Mouse (Mus musculus) adrenal gland, postnatal 14 days (tissue): ENCODE data around the gene Tff1. TPM values are rescaled to one million over a fixed set of nuclear protein-coding genes. Genes with fewer than 3 reads are reported as not detected.

Source experiments
- DNase-seq: peaks from one replicate; pipeline ENCODE4 v3.0.0; 2021; ENCODE audit warnings: mixed read lengths
- total RNA-seq: library from RNA; stranded (reverse); gene quantifications from 2 replicates; pipeline ENCODE4 v1.2.3, GENCODE M21; 2021

The Tff1 gene
- total RNA-seq, 1 experiment from 2014 or later: not detected

DNA sequence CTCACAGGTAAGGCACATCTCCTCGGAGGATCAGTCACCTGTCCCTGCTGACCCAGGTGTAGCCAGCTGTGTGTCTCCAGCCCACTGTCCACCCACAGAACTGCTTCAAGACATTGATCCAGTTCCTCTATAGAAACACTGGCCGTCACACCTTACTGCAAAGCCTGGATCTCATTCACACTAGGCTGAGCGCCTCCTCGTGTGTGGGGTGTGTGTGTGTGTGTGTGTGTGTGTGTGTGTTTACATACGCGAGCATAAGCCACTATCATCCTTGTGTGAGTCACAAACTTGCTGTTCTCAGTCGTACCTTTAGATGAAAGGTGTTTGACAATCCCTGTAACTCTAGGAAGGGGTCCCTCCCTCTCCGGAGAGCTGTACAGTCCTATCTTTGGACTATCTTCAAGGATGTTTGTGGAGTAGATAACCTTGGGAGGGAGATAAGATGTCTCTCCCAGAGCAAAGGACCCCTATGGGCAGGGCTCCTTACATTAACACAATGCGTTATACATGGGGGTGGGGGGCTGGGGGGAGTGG is 12.0 kb downstream of the Tff1 start:
- DNase-seq: no peak

DNA sequence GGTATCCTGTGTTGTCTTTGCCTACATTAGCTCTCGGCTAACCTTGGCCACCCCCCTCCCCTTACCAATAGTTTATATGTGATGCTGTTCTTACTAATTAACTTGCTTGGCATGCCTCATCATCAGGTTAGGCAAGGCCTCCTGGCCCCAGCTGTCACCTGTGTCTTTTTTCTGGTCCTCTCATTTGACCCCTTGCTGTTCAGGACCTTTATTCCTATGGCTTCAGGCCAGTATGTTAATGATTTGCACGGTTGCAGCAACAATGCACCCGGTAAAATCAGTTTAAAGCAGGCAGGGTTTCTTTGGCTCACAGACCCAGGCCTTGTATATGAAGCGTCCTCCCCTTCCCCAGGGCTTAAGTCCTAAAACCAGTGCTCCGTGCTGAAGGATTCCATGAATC is 12.6 kb downstream of the Tff1 start:
- no peak for DNase-seq

DNA sequence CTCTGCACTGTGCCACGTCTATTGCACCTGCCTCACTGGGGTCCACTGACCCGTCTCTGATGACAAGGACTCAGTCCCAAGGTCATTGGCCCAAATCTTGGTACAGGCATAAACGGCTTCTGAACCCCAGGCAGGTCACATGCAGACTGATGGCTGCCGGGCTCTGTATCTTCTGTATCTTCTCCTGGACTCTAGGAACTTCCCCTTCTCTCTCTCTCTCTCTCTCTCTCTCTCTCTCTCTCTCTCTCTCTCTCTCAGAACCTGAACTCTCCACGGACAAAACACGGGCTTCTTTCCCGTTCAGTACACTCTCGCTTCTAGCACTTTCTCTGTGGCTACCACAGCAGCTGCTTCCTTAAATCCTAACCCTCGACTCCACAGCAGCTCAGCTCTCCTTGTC is 19.1 kb downstream of the Tff1 start:
- DNase-seq: no peak

DNA sequence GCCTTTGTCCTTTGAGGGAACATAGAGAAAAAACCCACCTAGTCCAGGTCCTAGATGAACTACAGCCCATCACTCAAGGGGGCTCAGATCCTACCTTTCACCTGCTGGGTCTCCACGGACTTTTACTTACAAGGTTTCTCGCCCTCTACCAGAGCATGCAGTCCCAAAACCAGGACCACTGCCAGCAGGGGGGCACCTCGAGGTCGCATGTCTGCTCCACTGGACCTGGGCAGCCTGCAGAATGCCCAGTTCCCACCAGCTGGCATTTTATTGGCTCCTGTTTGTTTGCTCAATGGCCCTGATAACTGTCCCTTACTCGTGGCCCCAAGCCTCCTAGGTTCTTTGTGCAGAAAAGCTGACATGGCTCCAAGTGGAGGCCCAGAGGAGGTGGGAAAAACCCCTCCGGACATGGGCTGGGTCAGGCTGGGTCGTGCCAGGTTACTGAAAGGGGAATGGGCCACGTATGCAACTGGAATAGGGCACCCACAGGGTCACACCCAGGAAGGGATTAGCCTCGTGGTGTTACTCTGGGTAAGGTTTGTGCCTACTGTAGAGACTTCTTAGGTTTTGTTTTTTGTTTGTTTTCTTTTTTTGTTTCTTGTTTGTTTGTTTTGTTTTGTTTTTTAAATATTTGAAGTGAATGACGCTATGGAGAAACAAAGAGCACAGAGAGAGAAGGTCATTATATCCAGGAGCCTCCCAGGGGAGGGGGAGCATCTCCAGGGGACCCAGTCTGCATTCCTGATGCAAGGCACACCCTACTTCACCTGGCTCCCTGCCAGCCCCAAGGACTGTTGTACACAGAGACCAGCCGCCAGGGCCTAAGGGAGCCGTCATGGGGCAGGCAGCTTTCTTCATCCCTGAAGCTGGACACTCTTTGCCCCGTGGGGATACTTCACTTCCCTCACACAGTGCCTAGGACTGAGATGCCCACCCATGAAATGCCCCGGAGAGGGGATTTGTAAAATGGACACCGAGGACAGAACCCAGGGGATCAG is 20.7 kb downstream of the Tff1 start, which contains the start of gene Tff2:
Gene Tff2 (minus strand): TSS at position 243 of the 998 bp plus-strand sequence.
- peak; percentile 29 for DNase-seq

DNA sequence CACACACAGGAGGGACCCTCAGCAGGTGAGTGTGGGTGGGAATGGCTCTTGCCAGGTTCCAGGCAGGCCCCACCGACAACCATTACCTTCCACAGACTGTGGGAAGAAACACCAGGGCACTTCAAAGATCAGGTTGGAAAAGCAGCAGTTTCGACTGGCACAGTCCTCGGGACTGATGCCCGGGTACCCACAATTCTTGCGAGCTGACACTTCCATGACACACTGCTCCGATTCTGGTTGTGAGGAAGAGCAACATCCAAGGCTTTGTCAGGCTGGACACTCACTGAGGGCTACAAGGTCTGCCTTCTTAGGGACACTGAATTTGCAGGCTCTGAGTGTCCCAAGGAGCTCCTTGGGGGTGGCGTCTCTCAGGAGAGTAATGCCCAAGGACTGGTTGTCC is 23.0 kb downstream of the Tff1 start:
- DNase-seq: peak; percentile 58

- DNase-seq: peak; percentile 78
These were observed 26.7 kb downstream of the Tff1 start for GRCm38 (mm10) chr17:31138398-31138797.

DNA sequence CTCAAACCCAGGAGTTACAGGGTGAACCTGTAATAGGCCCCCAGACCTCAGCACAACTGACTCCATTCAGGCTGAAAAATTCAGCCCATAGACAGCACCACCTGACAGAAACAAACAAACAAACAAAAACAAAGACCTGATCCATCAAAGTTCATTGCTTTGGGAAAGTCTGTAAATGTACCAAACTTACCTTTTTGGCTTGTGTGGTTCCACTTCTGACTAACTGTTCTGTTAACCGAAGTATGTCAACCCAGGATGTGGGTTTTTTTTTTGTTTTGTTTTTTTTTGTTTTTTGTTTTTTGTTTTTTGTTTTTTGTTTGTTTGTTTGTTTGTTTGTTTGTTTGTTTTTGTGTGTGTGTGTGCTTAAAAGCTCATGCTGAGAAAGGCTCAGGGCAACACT is 28.3 kb downstream of the Tff1 start:
- DNase-seq: no peak

GRCm38 (mm10) chr17:31136291-31136690 is 28.8 kb downstream of the Tff1 start:
- DNase-seq: no peak

DNA sequence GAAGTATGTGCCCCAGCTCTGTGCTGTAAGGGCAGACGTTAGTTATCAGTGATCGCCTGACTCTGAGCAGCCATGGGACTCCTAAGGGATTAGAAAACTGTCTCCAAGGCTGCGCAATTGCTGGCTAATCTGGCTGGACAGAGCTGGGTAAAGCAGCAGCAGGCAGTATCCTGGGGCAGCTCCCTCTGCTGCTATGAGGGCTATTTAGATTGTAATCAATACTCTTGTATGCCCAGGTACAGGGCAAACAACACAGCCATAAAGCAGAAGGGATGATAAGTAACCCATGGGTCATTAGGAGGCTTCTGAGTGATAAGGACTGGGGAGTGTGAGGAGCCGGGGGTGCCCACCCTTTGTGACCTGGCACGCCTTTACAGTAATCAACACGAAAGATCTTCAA is 30.2 kb downstream of the Tff1 start:
- DNase-seq: no peak

GRCm38 (mm10) chr17:31133776-31134175 is 31.3 kb downstream of the Tff1 start:
- no peak for DNase-seq

- DNase-seq: no peak
These were observed 33.7 kb downstream of the Tff1 start for GRCm38 (mm10) chr17:31131269-31131821.

- DNase-seq: no peak
These were observed 35.6 kb downstream of the Tff1 start, which contains the start of gene Tff3 for GRCm38 (mm10) chr17:31129452-31129851. Gene Tff3, minus strand, starts transcription at chr17:31129646.

DNA sequence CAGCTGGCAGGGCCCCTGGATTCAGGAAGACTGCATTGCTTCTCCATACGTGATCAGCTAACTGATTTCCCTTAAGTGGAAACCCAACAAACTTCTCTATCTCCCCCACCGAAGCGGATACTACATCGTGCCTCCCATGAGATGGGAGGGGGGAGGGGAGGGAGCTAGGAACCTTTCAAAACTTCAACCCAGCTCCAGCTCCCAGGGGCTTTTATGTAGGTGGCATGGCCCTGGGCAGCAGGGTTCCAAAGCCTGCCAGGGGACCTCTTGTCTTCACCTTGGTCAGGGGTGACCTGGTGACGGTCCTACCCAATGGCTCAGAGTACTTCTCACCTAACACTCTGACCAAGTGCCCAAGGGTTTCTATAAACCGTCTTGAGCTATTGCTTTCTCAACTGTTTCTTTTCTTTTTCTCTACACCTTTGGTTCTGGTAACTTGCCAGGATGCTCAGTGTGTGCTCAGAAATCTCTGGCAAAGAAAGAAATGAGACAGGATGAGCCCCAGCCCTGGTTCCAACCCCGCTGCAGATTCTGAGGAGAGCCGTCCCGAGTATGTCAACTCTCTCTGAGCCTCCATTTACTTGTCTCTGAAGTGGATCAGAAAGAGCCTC is 36.3 kb downstream of the Tff1 start:
- DNase-seq: no peak

DNA sequence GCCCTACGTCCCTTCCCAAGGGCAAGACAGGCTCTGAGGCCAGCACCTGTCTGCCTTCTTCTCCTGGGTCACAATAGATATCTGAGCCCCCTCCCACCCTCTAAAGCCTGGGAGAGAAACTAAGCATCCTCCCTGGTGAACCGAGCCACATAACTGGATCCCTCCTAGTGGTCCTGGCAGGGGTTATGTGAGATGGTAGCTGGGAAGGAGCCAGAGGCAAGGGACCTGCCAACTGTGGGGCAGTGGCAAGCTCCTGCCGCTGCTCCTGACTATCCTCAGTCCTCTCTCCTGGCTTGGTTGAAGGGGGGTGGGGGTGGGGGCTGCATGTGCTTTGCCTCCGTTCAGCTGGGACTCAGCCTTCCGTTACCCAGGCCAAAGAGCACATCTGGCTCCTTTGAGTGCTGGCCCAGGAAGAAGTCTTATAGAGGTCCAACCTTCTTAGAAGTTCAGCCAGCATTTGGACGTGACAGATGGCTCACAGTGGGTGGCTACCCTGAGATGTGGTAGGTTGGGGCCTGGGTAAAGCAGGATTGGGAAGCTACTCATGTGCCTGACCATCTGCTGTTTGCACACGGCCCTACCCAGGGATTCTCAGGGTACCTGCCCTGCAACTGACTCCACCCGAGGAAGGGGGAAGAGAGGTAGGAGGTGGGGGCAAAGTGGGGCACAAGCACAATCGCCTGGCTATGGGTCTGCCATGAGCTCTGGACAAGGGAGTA is 39.4 kb downstream of the Tff1 start:
- DNase-seq: no peak

- DNase-seq: peak; percentile 63
These were observed 43.1 kb downstream of the Tff1 start for GRCm38 (mm10) chr17:31121975-31122374.

GRCm38 (mm10) chr17:31119429-31119828 is 45.6 kb downstream of the Tff1 start:
- DNase-seq: peak; percentile 88

DNA sequence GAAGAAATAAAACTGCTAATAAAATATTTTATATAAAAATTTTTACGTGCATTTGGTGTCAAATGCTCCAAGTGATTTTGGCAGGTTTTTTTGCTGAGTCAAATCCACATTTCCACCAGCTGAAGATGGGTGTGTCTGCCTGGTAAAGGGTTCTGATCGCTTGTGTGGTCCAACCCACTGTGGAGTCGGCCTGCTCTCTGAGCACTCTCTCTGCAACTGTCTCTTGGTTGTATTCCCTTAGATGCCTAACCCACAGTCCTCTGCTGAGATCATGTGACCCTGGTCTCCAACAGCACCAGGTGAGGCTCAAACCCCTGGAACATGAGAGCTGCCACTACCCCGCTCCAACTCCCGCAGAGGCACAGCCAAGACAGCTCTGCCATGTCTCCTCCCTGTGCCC is 47.1 kb downstream of the Tff1 start:
- DNase-seq: no peak

GRCm38 (mm10) chr17:31116063-31116462 is 49.0 kb downstream of the Tff1 start:
- no peak for DNase-seq

DNA sequence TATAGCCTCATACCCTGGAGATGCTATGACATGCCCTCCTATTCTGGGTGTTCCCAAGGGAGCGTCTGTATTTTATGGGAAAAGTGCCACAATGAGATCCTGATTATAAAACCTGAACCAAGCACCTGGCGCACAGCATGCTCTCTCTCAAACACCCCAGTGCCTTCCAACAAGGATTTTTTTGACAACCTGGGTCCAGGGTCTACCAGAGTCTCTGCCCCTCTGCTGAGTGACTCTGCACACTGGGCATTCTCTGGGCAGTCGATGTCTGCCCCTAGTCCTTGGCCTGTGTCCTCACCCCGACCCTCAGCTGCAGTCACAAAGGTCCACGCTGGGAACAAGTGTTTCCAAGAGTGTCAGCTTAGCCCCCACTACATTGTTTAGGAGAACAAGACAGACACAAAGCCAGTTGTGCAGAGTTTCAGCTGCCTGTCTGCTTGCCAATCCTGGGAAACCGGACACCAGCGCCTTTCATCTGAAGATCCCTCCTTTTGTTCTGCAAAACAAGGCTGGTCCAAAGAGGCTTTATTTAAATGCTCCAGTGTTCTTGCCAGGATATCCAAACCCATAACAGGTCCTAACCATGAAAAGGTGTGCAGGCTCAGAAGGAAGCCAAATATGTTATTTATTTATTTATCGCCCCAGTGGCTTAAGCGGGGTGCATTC is 51.8 kb downstream of the Tff1 start:
- no peak for DNase-seq
